Mouse (Mus musculus) brain, embryonic 14.5 days (tissue): ENCODE results near the gene Lhb.
A peak's percentile ranks its signal among the peaks of the same experiment; 100 is the strongest.

Experiments used
- CTCF ChIP-seq: fragments of 200-500 bp; IDR thresholded peaks from 2 replicates; pipeline ENCODE4 v1.5.1; 2012; ENCODE audit warnings: inconsistent platforms, mild to moderate bottlenecking, moderate library complexity, borderline replicate concordance; ENCODE audit not compliant: insufficient read depth, insufficient read length; ENCODE audit errors: extremely low read depth
- POLR2A ChIP-seq: fragments of 200-500 bp; IDR thresholded peaks from 2 replicates; pipeline ENCODE4 v1.6.1; 2012; ENCODE audit warnings: mild to moderate bottlenecking, inconsistent platforms, borderline replicate concordance; ENCODE audit not compliant: poor library complexity, insufficient read depth, insufficient read length, severe bottlenecking; ENCODE audit errors: extremely low read depth

GRCm38 (mm10) chr7:45437521-45438276 lies 17.1 kb downstream of the Lhb start, which contains the start of gene Ruvbl2:
- TF ChIP-seq CTCF (peak; percentile 20; the same call in 1 of the 2 replicates), POLR2A (no peak)
